Mouse (Mus musculus) small intestine, adult 2 months (tissue): ENCODE measurements around the gene Nploc4.

Experiments used
- CTCF ChIP-seq: fragments of 200-500 bp; IDR thresholded peaks from 2 replicates; pipeline ENCODE4 v1.5.1; 2012; ENCODE audit warnings: low read depth, mild to moderate bottlenecking, control low read depth, inconsistent platforms, low read length, moderate library complexity, mixed read lengths; ENCODE audit not compliant: insufficient replicate concordance, insufficient read length; ENCODE audit errors: extremely low read depth
- POLR2A ChIP-seq: fragments of 200-500 bp; IDR thresholded peaks from 2 replicates; pipeline ENCODE4 v1.6.1; 2012; ENCODE audit warnings: low read depth, mild to moderate bottlenecking, control low read depth, inconsistent platforms, low read length, moderate library complexity

- TF ChIP-seq CTCF (no peak), POLR2A (no peak)
These were observed 88.7 kb downstream of the Nploc4 start for GRCm38 (mm10) chr11:120348684-120349370.
